Mouse (Mus musculus) right cerebral cortex, postnatal 4 days (tissue): ENCODE measurements around the gene Shb.
"Not testable (repeated sequence)": the region's sequence is repeated elsewhere in the genome, so short reads cannot be mapped to it uniquely, and the experiment has no call there.

ENCODE experiments used
- DNase-seq: peaks from one replicate; pipeline ENCODE4 v3.0.0-alpha.2; 2022

Gene Shb

DNA sequence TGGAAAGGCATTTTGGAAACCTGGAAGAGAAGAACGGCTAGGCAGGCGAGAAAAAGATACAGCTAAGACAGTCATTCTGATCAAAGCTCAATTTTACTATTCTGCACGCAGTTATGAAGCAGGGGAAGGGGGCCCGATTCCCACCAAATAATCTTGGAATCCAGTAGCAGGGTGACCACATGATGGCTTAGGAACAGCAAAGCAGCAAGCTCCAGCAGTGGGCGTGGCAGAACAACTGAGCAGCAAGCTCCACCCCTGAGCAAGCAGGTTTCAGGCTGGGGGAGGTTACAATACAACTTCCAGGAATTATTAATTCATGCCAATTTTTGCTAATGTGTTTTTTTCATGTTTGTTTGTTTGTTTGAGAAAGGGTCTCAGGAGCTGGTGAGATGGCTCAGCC, 145.0 kb downstream of the Shb start:
- not testable (repeated sequence) for DNase-seq

DNA sequence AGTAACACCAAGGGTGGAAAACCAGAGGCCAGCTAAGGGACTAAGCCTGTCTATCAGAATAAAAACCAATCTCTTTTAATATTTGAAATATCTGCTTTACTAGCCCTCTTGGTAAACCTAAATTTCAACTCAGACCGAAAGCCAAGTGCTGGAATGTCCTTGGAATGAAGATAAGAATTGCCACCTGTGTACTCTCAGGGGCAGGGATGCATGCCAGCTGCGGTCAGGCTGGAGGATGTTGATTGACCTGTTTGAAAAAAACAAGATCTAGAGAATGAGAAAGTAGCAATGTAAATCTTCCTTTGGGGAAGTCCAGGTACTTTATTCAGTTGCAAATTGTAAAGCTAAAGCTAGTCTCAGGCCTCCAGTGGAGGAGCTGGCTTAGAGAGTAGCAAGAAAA, 150.1 kb downstream of the Shb start:
- DNase-seq, result not testable (repeated sequence)

DNA sequence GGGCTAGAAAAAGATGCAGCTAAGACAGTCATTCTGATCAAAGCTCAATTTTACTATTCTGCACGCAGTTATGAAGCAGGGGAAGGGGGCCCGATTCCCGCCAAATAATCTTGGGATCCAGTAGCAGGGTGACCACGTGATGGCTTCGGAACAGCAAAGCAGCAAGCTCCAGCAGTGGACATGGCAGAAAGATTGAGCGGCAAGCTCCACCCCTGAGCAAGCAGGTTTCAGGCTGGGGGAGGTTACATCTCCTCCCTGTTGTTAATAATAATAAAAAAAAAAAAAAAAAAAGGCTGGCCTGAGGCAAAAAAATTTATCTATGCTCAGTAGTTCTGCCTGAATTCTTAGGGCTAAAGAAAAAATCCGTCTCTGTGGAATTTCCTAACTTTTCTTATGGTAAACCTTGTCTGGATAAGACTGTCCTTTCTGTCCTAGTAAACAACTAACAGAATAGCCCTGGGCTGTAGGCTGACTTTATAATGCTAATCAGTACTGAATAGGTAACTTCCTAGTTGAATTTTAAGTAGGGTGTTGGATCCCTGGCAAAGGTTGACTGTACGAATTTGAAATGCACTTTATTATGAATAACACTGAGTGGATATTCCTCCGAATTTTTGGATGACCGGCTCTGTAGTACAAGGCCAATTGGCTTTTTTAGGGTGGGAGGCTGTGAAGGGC, 151.2 kb downstream of the Shb start:
- not testable (repeated sequence) for DNase-seq

DNA sequence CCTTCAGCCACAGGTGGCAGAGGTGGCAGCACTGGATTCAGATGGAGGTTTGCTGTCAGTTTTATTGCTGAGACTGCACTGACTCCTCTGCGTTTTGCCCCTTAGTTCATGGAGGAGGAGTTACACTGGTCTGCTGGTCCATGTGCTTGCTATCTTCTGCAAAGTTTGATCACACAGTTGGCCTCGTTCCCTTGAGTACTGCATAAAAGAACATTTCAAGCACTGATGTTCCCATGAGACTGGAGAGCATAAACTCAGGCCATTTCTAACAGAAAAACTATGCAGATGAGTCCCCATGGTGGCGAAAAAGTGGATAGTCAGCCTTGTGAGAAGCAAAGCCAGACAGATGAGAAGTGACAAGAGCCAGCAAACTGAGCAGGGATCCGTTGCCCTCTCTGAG, 155.7 kb downstream of the Shb start:
- no peak for DNase-seq

DNA sequence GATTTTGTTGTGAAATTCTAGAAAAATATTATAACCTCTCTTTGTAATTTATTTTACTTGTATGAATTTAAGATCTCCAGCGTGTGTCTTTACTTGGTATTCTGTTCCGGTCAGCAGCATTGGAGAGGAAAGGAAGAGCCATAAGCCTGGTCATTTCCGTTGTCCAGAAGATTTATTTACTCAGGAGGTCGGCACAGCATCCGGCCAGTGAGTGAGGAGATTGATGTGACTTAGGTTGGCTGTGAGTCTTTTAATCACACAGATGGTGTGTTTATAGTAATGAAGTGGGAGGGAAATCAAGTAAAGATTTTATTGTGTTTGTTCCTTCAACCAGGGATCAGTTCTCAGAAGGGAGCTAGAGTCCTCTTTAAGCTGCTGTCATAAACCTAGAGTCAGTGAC, 157.4 kb downstream of the Shb start:
- DNase-seq, result no peak
